ENCODE assay signal across 10 mouse cellular contexts in the genomic region with DNA sequence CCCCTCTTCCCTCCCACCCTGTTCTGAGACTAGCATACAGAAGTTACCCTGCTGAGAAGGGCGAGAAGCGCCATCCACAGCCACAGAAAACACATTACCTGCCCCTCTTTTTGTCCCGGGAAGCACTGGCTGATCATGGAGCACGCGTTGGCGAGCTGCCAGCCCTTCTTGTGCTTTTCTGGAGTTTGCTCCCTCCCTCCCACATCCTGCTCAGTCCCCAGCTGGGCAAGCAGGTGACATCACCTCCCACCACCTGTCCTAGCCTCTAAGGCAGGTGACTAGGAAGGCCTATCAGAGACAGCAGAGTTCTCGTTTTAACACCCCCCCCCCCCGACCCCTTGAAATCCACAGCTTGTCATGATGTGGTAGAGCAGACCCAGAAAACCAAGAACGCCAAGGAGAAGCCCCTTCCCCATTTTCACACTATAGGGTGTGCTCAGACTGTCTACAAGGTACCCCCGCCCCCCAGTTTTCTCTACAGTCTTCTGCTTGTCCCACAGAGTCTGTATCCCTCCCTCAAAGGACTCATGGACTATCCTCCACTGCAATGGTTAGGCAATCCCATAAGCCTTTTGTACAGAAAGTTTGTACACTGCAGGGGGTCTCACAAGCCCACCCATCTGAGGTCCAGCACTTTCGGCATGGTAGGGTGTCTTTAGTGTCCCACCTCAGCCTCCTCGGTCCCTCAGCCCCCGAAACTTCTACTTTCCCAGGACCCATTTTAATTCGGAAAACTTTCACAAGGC. TPM values are rescaled to one million over a fixed set of nuclear protein-coding genes. Genes with fewer than 3 reads are reported as not detected.
DNase-seq lines count a peak whose midpoint lies in the region; ATAC-seq and TF ChIP-seq lines count a peak whose summit lies in the region.
"Had no signal": no experiment of that assay in that cellular context is flagged by ENCODE, and none has a peak within 500 bp of the region (broad histone marks: within the 10 kb centered on the region; RNA-seq: fewer than 3 reads in every experiment).

No protein-coding gene starts in this region.

- 66% methylated on average over 14 of the region's 14 CpGs for WGBS in forebrain, embryonic 13.5 days
- WGBS in forebrain, postnatal 0 days: 71% methylated on average over 14 of the region's 14 CpGs
- WGBS in intestine, postnatal 0 days: 47% methylated on average over 14 of the region's 14 CpGs
- WGBS in lung, embryonic 14.5 days: 47% methylated on average over 14 of the region's 14 CpGs

- H3K36me3 ChIP-seq in forebrain, embryonic 13.5 days (ENCODE audit: poor library complexity, severe bottlenecking): peaks cover 28% of the 10 kb centered on the region
- peaks cover 4% of the 10 kb centered on the region; the same call in 1 of the 2 replicates for H3K36me3 ChIP-seq in forebrain, postnatal 0 days (ENCODE audit: insufficient read depth)
- H3K36me3 ChIP-seq in intestine, postnatal 0 days (ENCODE audit: control insufficient read depth, insufficient read depth): peaks cover 11% of the 10 kb centered on the region; the same call in 1 of the 2 replicates
- H3K36me3 ChIP-seq in lung, embryonic 14.5 days (ENCODE audit: insufficient read depth): peaks cover 8% of the 10 kb centered on the region; the same call in 1 of the 2 replicates

- H3K4me3 ChIP-seq in forebrain, embryonic 13.5 days: no peak overlapping the region
- H3K4me3 ChIP-seq in forebrain, postnatal 0 days (ENCODE audit: low read depth, low read length): no peak overlapping the region
- no peak overlapping the region; the same call in 1 of the 2 replicates for H3K4me3 ChIP-seq in intestine, postnatal 0 days (ENCODE audit: low read depth, low read length)
- peak overlapping the region; percentile 15; the same call in 1 of the 2 replicates for H3K4me3 ChIP-seq in lung, embryonic 14.5 days (ENCODE audit: low read depth, low read length)

- DNase-seq in forebrain, postnatal 0 days: no peak
- peak; percentile 94 for DNase-seq in brain, adult 2 months (ENCODE audit: low read depth, low spot score)
- peak; percentile 77 for DNase-seq in lung, embryonic 14.5 days
- no peak for DNase-seq in B cell, adult 2 months
- DNase-seq in adrenal gland, adult 2 months: no peak
- DNase-seq: adrenal gland, postnatal 36 days had no signal

- no peaks in the 10 kb centered on the region for H3K27me3 ChIP-seq in forebrain, embryonic 13.5 days
- H3K27me3 ChIP-seq in forebrain, postnatal 0 days (ENCODE audit: insufficient read depth, low read length): no peaks in the 10 kb centered on the region
- H3K27me3 ChIP-seq in intestine, postnatal 0 days (replicated peaks; ENCODE audit: control insufficient read depth, insufficient read depth, low read length): no peaks in the 10 kb centered on the region
- no peaks in the 10 kb centered on the region for H3K27me3 ChIP-seq in lung, embryonic 14.5 days (ENCODE audit: insufficient read depth, low read length)

- no peak overlapping the region for H3K9ac ChIP-seq in forebrain, embryonic 13.5 days
- no peak overlapping the region for H3K9ac ChIP-seq in forebrain, postnatal 0 days
- H3K9ac ChIP-seq in intestine, postnatal 0 days (ENCODE audit: low read depth, low read length): no peak overlapping the region
- H3K9ac ChIP-seq in lung, embryonic 14.5 days: no peak overlapping the region

- peak; percentile 50; the same call in 1 of the 2 replicates for ATAC-seq in forebrain, embryonic 13.5 days
- no peak for ATAC-seq in forebrain, postnatal 0 days
- peak; percentile 82 for ATAC-seq in intestine, postnatal 0 days
- ATAC-seq in lung, embryonic 14.5 days (ENCODE audit: insufficient read depth): peak; percentile 79
- ATAC-seq in monocyte, adult 5-6 weeks (replicated peaks; ENCODE audit: insufficient number of reproducible peaks, low FRiP score, low TSS enrichment, poor library complexity, severe bottlenecking): no peak

- no peak overlapping the region for H3K4me2 ChIP-seq in forebrain, embryonic 13.5 days
- H3K4me2 ChIP-seq in forebrain, postnatal 0 days (ENCODE audit: low read depth): no peak overlapping the region
- peak overlapping the region; percentile 48 for H3K4me2 ChIP-seq in intestine, postnatal 0 days (replicated peaks; ENCODE audit: low read depth)
- peak overlapping the region; percentile 41 for H3K4me2 ChIP-seq in lung, embryonic 14.5 days

- H3K9me3 ChIP-seq in forebrain, embryonic 13.5 days (replicated peaks): no peaks in the 10 kb centered on the region
- no peaks in the 10 kb centered on the region for H3K9me3 ChIP-seq in forebrain, postnatal 0 days (ENCODE audit: low read length)
- no peaks in the 10 kb centered on the region for H3K9me3 ChIP-seq in intestine, postnatal 0 days (ENCODE audit: control insufficient read depth)
- no peaks in the 10 kb centered on the region for H3K9me3 ChIP-seq in lung, embryonic 14.5 days (ENCODE audit: low read depth, low read length)

- no peak overlapping the region for H3K27ac ChIP-seq in forebrain, embryonic 13.5 days
- H3K27ac ChIP-seq in forebrain, postnatal 0 days (ENCODE audit: low read depth, low read length): no peak overlapping the region
- peak overlapping the region; percentile 83 for H3K27ac ChIP-seq in intestine, postnatal 0 days (ENCODE audit: low read depth, low read length)
- H3K27ac ChIP-seq in lung, embryonic 14.5 days (ENCODE audit: low read depth): peak overlapping the region; percentile 65

- H3K4me1 ChIP-seq in forebrain, embryonic 13.5 days: 0 out of 2 replicates have a peak, but pooled peaks cover 4% of the 10 kb centered on the region
- no peaks in the 10 kb centered on the region for H3K4me1 ChIP-seq in forebrain, postnatal 0 days (ENCODE audit: insufficient read depth)
- H3K4me1 ChIP-seq in intestine, postnatal 0 days (replicated peaks; ENCODE audit: control insufficient read depth, insufficient read depth, low read length): no peaks in the 10 kb centered on the region
- H3K4me1 ChIP-seq in lung, embryonic 14.5 days (ENCODE audit: insufficient read depth): no peaks in the 10 kb centered on the region

- TF ChIP-seq CTCF in forebrain, postnatal 0 days (IDR thresholded peaks at IDR 0.05; ENCODE audit: low read depth): no peak
- no peak for TF ChIP-seq CTCF in intestine, postnatal 0 days (IDR thresholded peaks at IDR 0.05; ENCODE audit: low read depth)
- TF ChIP-seq CTCF in lung, embryonic 14.5 days (IDR thresholded peaks at IDR 0.05; ENCODE audit: low read depth): no peak

RNA-seq across cellular contexts. Expression of a gene that starts 11.2 kb away (rescaled TPM):
- 30.4 and 33.8 TPM in 2 replicates for polyA plus RNA-seq in forebrain, embryonic 13.5 days (2015; fragmentation: Nextera tagmentation; extraction: Ambion mirVana)
- 149 and 202 TPM in 2 replicates for total RNA-seq in forebrain, postnatal 0 days (2014; rRNA removed)
- 59.3 and 66.3 TPM in 2 replicates for polyA plus RNA-seq in forebrain, postnatal 0 days (2015; fragmentation: Nextera tagmentation; extraction: Ambion mirVana)
- polyA plus RNA-seq in intestine, postnatal 0 days (2015; fragmentation: Nextera tagmentation; extraction: Ambion mirVana): 20.7 and 22.2 TPM in 2 replicates
- polyA plus RNA-seq in lung, embryonic 14.5 days (2014; fragmentation: Nextera tagmentation; extraction: Ambion mirVana): 22.7 and 25.3 TPM in 2 replicates
- not detected in 3 replicates for total RNA-seq in monocyte, adult 5-6 weeks (2017)
- total RNA-seq in adrenal gland, adult 2 months (2021): 1 to 10 TPM; 2.9 to 3.7 TPM
- polyA plus RNA-seq in adrenal gland, adult 2 months (2012; rRNA removed): 11.6 and 12.8 TPM in 2 replicates

RNA-seq across cellular contexts. Expression of a gene that starts 11.3 kb away (rescaled TPM):
- polyA plus RNA-seq in forebrain, embryonic 13.5 days (2015; fragmentation: Nextera tagmentation; extraction: Ambion mirVana): 91.9 and 93.3 TPM in 2 replicates
- 87.2 and 89.6 TPM in 2 replicates for total RNA-seq in forebrain, postnatal 0 days (2014; rRNA removed)
- 139 TPM in 2 replicates for polyA plus RNA-seq in forebrain, postnatal 0 days (2015; fragmentation: Nextera tagmentation; extraction: Ambion mirVana)
- 18.2 and 24.0 TPM in 2 replicates for polyA plus RNA-seq in intestine, postnatal 0 days (2015; fragmentation: Nextera tagmentation; extraction: Ambion mirVana)
- 71.2 and 71.8 TPM in 2 replicates for polyA plus RNA-seq in lung, embryonic 14.5 days (2014; fragmentation: Nextera tagmentation; extraction: Ambion mirVana)
- 6.3 to 9.0 TPM (median 6.8 TPM) in 3 replicates for total RNA-seq in monocyte, adult 5-6 weeks (2017)
- total RNA-seq in adrenal gland, adult 2 months (2021): 10 to 100 TPM; 12.9 to 17.9 TPM
- 37.3 and 55.0 TPM in 2 replicates for polyA plus RNA-seq in adrenal gland, adult 2 months (2012; rRNA removed)

RNA-seq across cellular contexts. Expression of a gene that starts 17.5 kb away (rescaled TPM):
- polyA plus RNA-seq in forebrain, embryonic 13.5 days (2015; fragmentation: Nextera tagmentation; extraction: Ambion mirVana): 0.53 and 0.67 TPM in 2 replicates
- total RNA-seq in forebrain, postnatal 0 days (2014; rRNA removed): 0.76 and 1.2 TPM in 2 replicates
- polyA plus RNA-seq in forebrain, postnatal 0 days (2015; fragmentation: Nextera tagmentation; extraction: Ambion mirVana): 0.91 TPM in 1 of 2 replicates, not detected in the other
- polyA plus RNA-seq in intestine, postnatal 0 days (2015; fragmentation: Nextera tagmentation; extraction: Ambion mirVana): not detected in 2 replicates
- 0.49 and 1.1 TPM in 2 replicates for polyA plus RNA-seq in lung, embryonic 14.5 days (2014; fragmentation: Nextera tagmentation; extraction: Ambion mirVana)
- total RNA-seq in monocyte, adult 5-6 weeks (2017): 0.75 TPM in 1 of 3 replicates, not detected in the others
- not detected for total RNA-seq in adrenal gland, adult 2 months (2021)
- 1.1 and 6.2 TPM in 2 replicates for polyA plus RNA-seq in adrenal gland, adult 2 months (2012; rRNA removed)
- polyA plus RNA-seq: neural tube, embryonic 11.5 days had no signal

RNA-seq across cellular contexts. Expression of a gene that starts 22.9 kb away (rescaled TPM):
- 20.0 and 23.8 TPM in 2 replicates for polyA plus RNA-seq in forebrain, embryonic 13.5 days (2015; fragmentation: Nextera tagmentation; extraction: Ambion mirVana)
- total RNA-seq in forebrain, postnatal 0 days (2014; rRNA removed): 12.8 and 20.4 TPM in 2 replicates
- polyA plus RNA-seq in forebrain, postnatal 0 days (2015; fragmentation: Nextera tagmentation; extraction: Ambion mirVana): 17.3 and 20.1 TPM in 2 replicates
- 15.3 and 16.2 TPM in 2 replicates for polyA plus RNA-seq in intestine, postnatal 0 days (2015; fragmentation: Nextera tagmentation; extraction: Ambion mirVana)
- 21.7 and 22.5 TPM in 2 replicates for polyA plus RNA-seq in lung, embryonic 14.5 days (2014; fragmentation: Nextera tagmentation; extraction: Ambion mirVana)
- total RNA-seq in monocyte, adult 5-6 weeks (2017): 14.5 to 27.8 TPM (median 20.8 TPM) in 3 replicates
- 10 to 100 TPM; 45.4 to 59.2 TPM for total RNA-seq in adrenal gland, adult 2 months (2021)
- polyA plus RNA-seq in adrenal gland, adult 2 months (2012; rRNA removed): 40.7 and 41.3 TPM in 2 replicates

RNA-seq across cellular contexts. Expression of a gene that starts 25.4 kb away (rescaled TPM):
- 29.0 and 33.6 TPM in 2 replicates for polyA plus RNA-seq in forebrain, embryonic 13.5 days (2015; fragmentation: Nextera tagmentation; extraction: Ambion mirVana)
- 29.0 and 32.2 TPM in 2 replicates for total RNA-seq in forebrain, postnatal 0 days (2014; rRNA removed)
- 30.8 and 31.5 TPM in 2 replicates for polyA plus RNA-seq in forebrain, postnatal 0 days (2015; fragmentation: Nextera tagmentation; extraction: Ambion mirVana)
- 19.3 and 19.5 TPM in 2 replicates for polyA plus RNA-seq in intestine, postnatal 0 days (2015; fragmentation: Nextera tagmentation; extraction: Ambion mirVana)
- 32.1 and 32.8 TPM in 2 replicates for polyA plus RNA-seq in lung, embryonic 14.5 days (2014; fragmentation: Nextera tagmentation; extraction: Ambion mirVana)
- 27.2 to 41.6 TPM (median 36.4 TPM) in 3 replicates for total RNA-seq in monocyte, adult 5-6 weeks (2017)
- 10 to 100 TPM; 63.7 to 68.0 TPM for total RNA-seq in adrenal gland, adult 2 months (2021)
- 51.1 and 51.5 TPM in 2 replicates for polyA plus RNA-seq in adrenal gland, adult 2 months (2012; rRNA removed)

Comparison
In these comparisons a context has a peak if more than half of its experiments do, and no peak if none do; other contexts are left out.
1. ATAC-seq: peak in forebrain, embryonic 13.5 days (single experiment), intestine, postnatal 0 days (single experiment) and lung, embryonic 14.5 days (single experiment); none in forebrain, postnatal 0 days (single experiment) and monocyte, adult 5-6 weeks (single experiment).
2. H3K27ac ChIP-seq: peak in intestine, postnatal 0 days (single experiment) and lung, embryonic 14.5 days (single experiment); none in forebrain, embryonic 13.5 days (single experiment) and forebrain, postnatal 0 days (single experiment).
3. H3K4me2 ChIP-seq: peak in intestine, postnatal 0 days (single experiment) and lung, embryonic 14.5 days (single experiment); none in forebrain, embryonic 13.5 days (single experiment) and forebrain, postnatal 0 days (single experiment).
4. DNase-seq: peak in brain, adult 2 months (single experiment) and lung, embryonic 14.5 days (single experiment); none in forebrain, postnatal 0 days (single experiment), B cell, adult 2 months (0 of 2) and adrenal gland, adult 2 months (single experiment).